Mouse (Mus musculus) effector memory CD4-positive, alpha-beta T cell, adult 5 months (primary cell): Measurements from ENCODE around the gene 2310050C09Rik. TPM values are rescaled to one million over a fixed set of nuclear protein-coding genes. Genes with fewer than 3 reads are reported as not detected.

Experiments used
- polyA plus RNA-seq: library from polyadenylated mRNA; unstranded; fragments of 100-300 nt; shearing (Covaris generic); gene quantifications from one replicate; pipeline ENCODE4 v1.2.1, GENCODE M21; 2017

Gene 2310050C09Rik
- not detected for polyA plus RNA-seq

GRCm38 (mm10) chr3:92870116-92870515 lies at the start of gene 2310050C09Rik:
2310050C09Rik (minus strand) TSS chr3:92870216.

DNA sequence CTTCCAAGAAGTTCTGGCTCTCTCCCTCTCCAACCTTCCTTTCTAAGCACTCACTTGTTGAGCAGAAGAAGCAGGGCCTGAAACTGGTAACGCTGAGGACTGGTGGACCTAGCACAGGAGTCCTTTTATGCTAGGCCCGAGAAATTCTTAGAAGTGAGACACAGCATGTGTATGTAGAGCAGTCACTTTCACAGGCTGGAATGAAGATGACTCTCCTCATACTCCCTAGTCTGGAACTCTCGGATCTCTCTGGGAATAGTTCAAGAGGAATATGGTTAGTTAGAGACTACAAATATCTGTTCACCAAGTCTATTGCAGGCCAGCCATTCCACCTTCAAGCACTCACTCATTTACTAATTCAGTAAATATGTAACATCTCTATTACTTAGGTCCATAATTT lies 18.8 kb downstream of the 2310050C09Rik start, which contains the start of gene Lce1l:
Gene Lce1l (minus strand): TSS at position 101 of the 400 bp plus-strand sequence.

GRCm38 (mm10) chr3:92827108-92827507 lies 42.9 kb downstream of the 2310050C09Rik start, which contains the start of gene Kprp:
Kprp (minus strand) TSS chr3:92827247.

Other genes starting within 250 kb of the 2310050C09Rik start
- not detected for gene Lce6a, start 248.6 kb downstream of the 2310050C09Rik start, polyA plus RNA-seq
- gene Lce1a1, start 221.9 kb downstream of the 2310050C09Rik start, polyA plus RNA-seq = not detected
- not detected for gene Lce1b, start 213.3 kb downstream of the 2310050C09Rik start, polyA plus RNA-seq
- not detected for gene Lce1a2, start 199.9 kb downstream of the 2310050C09Rik start, polyA plus RNA-seq
- not detected for gene Lce1c, start 191.0 kb downstream of the 2310050C09Rik start, polyA plus RNA-seq
- not detected for gene Lce1d, start 183.0 kb downstream of the 2310050C09Rik start, polyA plus RNA-seq
- not detected for gene Lce1e, start 161.1 kb downstream of the 2310050C09Rik start, polyA plus RNA-seq
- not detected for gene Lce1f, start 149.9 kb downstream of the 2310050C09Rik start, polyA plus RNA-seq
- not detected for gene Gm38119, start 131.1 kb downstream of the 2310050C09Rik start, polyA plus RNA-seq
- not detected for gene Lce1g, start 117.9 kb downstream of the 2310050C09Rik start, polyA plus RNA-seq
- not detected for gene Lce1h, start 105.2 kb downstream of the 2310050C09Rik start, polyA plus RNA-seq
- not detected for gene Lce1i, start 91.3 kb downstream of the 2310050C09Rik start, polyA plus RNA-seq
- not detected for gene Lce1j, start 79.7 kb downstream of the 2310050C09Rik start, polyA plus RNA-seq
- gene Lce1k, start 62.3 kb downstream of the 2310050C09Rik start, polyA plus RNA-seq = not detected
- gene Kprp, start 43.0 kb downstream of the 2310050C09Rik start, polyA plus RNA-seq = not detected
- not detected for gene Lce1l, start 18.9 kb downstream of the 2310050C09Rik start, polyA plus RNA-seq
- not detected for gene Lce3a, start 56.0 kb upstream of the 2310050C09Rik start, polyA plus RNA-seq
- gene Lce3b, start 62.8 kb upstream of the 2310050C09Rik start, polyA plus RNA-seq = not detected
- gene Lce3c, start 74.3 kb upstream of the 2310050C09Rik start, polyA plus RNA-seq = not detected
- not detected for gene Lce3d, start 87.2 kb upstream of the 2310050C09Rik start, polyA plus RNA-seq
- gene Lce3e, start 96.8 kb upstream of the 2310050C09Rik start, polyA plus RNA-seq = not detected
- not detected for gene Lce3f, start 122.0 kb upstream of the 2310050C09Rik start, polyA plus RNA-seq
- gene Crct1, start 145.5 kb upstream of the 2310050C09Rik start, polyA plus RNA-seq = not detected
- not detected for gene Lce1m, start 148.8 kb upstream of the 2310050C09Rik start, polyA plus RNA-seq
- not detected for gene Gm4858, start 198.6 kb upstream of the 2310050C09Rik start, polyA plus RNA-seq